Mouse (Mus musculus): ENCODE data around the gene Spats1. TPM values are rescaled to one million over a fixed set of nuclear protein-coding genes. Genes with fewer than 3 reads are reported as not detected.

Gene Spats1
- polyA plus RNA-seq (2016; fragmentation: Nextera tagmentation; extraction: Ambion mirVana), result 0.48 and 0.50 TPM in 2 replicates

DNA sequence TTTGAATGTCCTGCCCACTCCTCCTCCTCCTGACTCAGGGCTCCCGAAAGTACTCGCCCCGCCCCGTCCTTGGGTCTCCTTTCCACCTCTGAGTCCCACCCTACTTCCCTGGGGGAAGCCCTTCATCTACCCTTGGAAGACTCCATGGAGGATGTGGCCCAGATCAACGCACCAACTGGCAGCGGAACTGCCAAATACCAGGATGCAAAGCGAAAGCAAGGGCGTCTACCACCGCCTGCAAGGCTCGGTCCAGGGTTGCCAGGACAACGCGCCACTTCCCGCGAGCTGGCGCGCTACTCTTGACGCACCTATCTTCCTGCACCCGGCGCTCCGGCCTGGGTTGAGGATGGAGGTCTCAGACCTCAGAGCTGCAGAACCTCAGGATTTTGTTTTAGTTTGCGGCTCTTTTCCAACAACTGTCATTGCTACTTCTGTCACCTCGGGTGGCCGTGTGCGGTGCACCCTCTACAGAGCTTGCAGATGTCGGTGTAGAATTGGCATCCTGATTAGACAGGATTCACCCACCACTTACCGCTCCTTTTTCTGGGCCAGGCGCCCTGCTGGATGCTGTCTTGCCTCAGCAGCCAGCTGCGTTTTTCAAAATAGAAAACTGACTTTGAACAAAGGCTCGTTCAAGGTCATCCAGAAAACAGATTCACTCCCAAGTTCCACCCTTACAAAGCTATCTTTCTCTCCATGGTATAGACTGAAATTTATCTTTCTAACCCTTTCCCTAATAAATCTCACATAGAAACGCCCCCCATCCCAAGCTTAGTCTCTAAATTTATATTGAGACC is at the start of gene Spats1:
Gene Spats1 (minus strand): TSS at position 747 of the 797 bp plus-strand sequence.
- no peaks in the 10 kb centered on the region for H3K36me3 ChIP-seq (replicated peaks)
- H3K4me1 ChIP-seq, result peaks cover 18% of the 10 kb centered on the region
- 8% methylated on average over 30 of the region's 30 CpGs for WGBS
- peak within 1 kb of the TSS; percentile 56 for H3K4me3 ChIP-seq
- peak within 1 kb of the TSS; percentile 60 for H3K27ac ChIP-seq
- H3K27me3 ChIP-seq (ENCODE audit: poor library complexity, severe bottlenecking), result peaks cover 54% of the 10 kb centered on the region
- DNase-seq (ENCODE audit: extremely low spot score, low spot score), result peak; percentile 65
- H3K9me3 ChIP-seq, result no peaks in the 10 kb centered on the region

DNA sequence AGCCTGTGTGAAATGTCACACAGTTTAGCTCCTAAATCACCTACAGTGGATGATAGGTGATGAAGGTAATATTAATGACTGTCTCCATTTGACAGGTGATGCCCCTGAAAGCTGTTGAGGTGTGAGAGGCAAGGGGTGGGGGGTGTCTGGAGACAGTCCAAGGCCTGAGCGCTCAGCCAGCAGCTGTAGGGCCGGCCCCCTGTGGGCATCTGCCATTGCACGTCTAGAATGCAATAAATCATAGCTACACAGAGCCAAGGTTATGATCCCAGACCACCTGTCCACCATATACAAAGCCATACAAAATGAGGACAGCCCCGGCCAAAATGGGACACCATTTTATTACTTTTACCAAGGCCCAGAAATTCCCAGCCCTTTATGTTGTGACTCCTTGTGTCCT is 49.7 kb upstream of the Spats1 start:
- Histone ChIP-seq H3K4me1 (peaks cover 26% of the 10 kb centered on the region), H3K4me3 (no peak overlapping the region), H3K27me3 (ENCODE audit: poor library complexity, severe bottlenecking) (peaks cover 59% of the 10 kb centered on the region), H3K36me3 (replicated peaks) (peaks cover 10% of the 10 kb centered on the region), H3K9me3 (no peaks in the 10 kb centered on the region), H3K27ac (no peak overlapping the region)
- DNase-seq (ENCODE audit: extremely low spot score, low spot score), result no peak
- 81% methylated on average over 4 of the region's 4 CpGs for WGBS

DNA sequence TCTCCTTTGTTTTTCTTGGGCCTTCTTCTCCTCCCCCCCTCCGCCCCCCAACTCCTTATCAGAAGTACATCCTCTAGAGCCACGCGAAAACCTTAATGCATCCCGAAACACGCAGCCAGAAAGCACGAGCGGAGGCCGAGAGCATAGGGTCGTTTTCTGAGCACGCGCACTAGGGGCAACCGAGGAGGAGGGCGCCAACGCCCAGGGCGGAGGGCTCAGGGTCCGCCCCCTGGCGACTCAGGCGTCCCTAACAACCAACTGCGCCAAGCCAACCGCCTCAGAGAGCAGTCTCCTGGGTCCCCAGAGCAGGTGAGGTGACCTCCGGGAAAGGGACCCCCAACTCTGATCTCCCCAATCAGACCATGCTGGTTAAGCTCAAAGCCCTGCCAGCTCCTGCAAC is 48.0 kb upstream of the Spats1 start, which contains the start of gene Tcte1:
Gene Tcte1 (plus strand): TSS at position 172 of the 400 bp plus-strand sequence.
- peaks cover 51% of the 10 kb centered on the region for H3K27me3 ChIP-seq (ENCODE audit: poor library complexity, severe bottlenecking)
- H3K27ac ChIP-seq, result peak within 1 kb of the TSS; percentile 79
- under 1% methylated on average over 21 of the region's 21 CpGs for WGBS
- H3K9me3 ChIP-seq, result no peaks in the 10 kb centered on the region
- peak; percentile 76 for DNase-seq (ENCODE audit: extremely low spot score, low spot score)
- H3K36me3 ChIP-seq (replicated peaks), result peaks cover 27% of the 10 kb centered on the region
- H3K4me1 ChIP-seq, result peaks cover 26% of the 10 kb centered on the region
- H3K4me3 ChIP-seq, result peak within 1 kb of the TSS; percentile 57

DNA sequence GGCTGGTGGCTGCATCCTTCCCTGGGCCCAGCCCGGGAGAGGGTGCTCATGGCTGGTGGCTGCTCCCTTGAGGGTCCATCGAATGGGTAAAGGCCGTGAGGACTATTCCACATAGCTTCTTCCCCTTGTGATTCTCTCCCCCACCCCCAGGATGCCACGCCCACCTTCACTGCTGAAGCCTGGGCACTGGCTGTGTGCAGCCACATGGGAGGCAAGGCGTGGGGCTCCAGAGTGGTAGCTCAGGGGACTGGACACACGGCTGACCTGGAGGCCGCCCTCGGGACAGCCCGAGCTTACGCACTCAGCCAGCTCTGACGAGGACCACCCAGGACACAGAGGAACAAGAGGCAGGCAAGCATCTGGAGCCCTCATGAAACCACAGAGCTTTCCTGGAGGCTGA is 44.9 kb upstream of the Spats1 start:
- Histone ChIP-seq H3K4me3 (no peak overlapping the region), H3K27me3 (ENCODE audit: poor library complexity, severe bottlenecking) (peaks cover 25% of the 10 kb centered on the region), H3K4me1 (peaks cover 20% of the 10 kb centered on the region), H3K9me3 (no peaks in the 10 kb centered on the region), H3K27ac (0 out of 2 replicates have a peak overlapping the region, but pooled peaks have one; percentile 54), H3K36me3 (replicated peaks) (peaks cover 54% of the 10 kb centered on the region)
- WGBS, result 87% methylated on average over 11 of the region's 11 CpGs
- no peak for DNase-seq (ENCODE audit: extremely low spot score, low spot score)

DNA sequence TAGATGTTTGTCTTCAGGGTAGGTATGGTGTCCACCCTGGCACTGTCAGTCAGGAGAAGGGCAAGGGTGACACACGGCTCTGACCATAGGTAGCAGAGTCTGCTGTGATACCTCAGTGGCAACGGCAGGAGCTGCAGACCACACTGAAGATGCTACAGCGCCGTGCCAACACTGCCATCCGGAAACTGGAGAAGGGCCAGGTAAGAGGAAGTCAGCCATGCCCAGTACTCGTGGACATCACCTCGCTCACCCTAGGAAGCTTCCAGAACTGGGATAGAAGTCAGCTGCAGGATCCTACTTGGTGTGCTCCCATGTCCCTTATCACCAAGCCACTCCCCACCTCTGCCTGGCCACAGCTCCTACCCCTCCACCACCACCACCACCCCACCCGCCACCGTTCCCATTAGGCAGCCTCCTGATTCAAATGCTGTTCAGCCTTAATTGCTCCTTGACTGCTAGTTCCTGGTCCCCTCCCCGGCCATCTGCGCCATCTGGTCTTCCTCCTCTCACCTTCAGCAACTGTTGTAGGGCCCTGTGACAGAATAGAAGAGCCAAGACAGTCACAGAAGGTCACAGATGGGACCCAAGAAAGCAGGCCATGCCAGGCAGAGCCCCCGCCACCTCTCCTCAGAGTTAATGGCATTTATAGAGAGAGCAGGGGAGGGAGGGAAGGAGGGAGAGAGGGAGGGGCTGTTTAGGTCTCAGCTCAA is 43.7 kb upstream of the Spats1 start:
- no peak overlapping the region for H3K4me3 ChIP-seq
- 90% methylated on average over 12 of the region's 12 CpGs for WGBS
- no peak for DNase-seq (ENCODE audit: extremely low spot score, low spot score)
- H3K36me3 ChIP-seq (replicated peaks), result peaks cover 61% of the 10 kb centered on the region
- no peak overlapping the region for H3K27ac ChIP-seq
- no peaks in the 10 kb centered on the region for H3K9me3 ChIP-seq
- peaks cover 21% of the 10 kb centered on the region for H3K4me1 ChIP-seq
- H3K27me3 ChIP-seq (ENCODE audit: poor library complexity, severe bottlenecking), result peaks cover 13% of the 10 kb centered on the region

DNA sequence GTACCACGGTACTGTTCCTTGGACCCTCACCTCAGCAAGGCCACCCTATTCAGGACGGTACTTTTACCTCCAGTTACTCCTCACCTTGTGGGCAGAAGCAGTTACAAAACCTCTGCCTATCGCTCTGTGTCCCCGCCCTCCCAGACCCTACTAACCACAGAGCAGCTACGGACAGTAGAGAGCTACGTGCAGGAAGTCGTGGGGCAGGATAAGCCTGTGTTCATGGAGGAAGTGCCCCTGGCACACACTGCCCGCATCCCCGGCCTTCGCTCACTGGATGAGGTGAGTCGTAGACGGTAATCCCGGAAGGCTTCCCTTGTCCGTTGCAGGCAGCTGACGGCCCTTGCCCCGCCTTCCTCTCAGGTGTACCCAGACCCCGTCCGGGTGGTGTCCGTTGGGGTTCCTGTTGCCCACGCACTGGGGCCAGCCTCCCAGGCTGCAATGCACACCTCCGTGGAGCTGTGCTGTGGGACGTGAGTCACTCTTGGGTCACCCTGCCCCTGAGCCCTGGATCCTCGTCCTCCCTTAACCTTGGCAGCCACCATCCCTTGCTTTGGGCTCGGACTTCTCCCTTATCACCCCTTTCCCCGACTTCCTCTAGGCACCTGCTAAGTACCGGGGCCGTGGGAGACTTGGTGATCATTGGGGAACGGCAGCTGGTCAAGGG is 42.5 kb upstream of the Spats1 start:
- peaks cover 65% of the 10 kb centered on the region for H3K36me3 ChIP-seq (replicated peaks)
- no peak overlapping the region for H3K27ac ChIP-seq
- H3K27me3 ChIP-seq (ENCODE audit: poor library complexity, severe bottlenecking), result 0 out of 2 replicates have a peak, but pooled peaks cover 7% of the 10 kb centered on the region
- no peaks in the 10 kb centered on the region for H3K9me3 ChIP-seq
- peaks cover 11% of the 10 kb centered on the region for H3K4me1 ChIP-seq
- no peak overlapping the region for H3K4me3 ChIP-seq
- 95% methylated on average over 28 of the region's 28 CpGs for WGBS
- no peak for DNase-seq (ENCODE audit: extremely low spot score, low spot score)

DNA sequence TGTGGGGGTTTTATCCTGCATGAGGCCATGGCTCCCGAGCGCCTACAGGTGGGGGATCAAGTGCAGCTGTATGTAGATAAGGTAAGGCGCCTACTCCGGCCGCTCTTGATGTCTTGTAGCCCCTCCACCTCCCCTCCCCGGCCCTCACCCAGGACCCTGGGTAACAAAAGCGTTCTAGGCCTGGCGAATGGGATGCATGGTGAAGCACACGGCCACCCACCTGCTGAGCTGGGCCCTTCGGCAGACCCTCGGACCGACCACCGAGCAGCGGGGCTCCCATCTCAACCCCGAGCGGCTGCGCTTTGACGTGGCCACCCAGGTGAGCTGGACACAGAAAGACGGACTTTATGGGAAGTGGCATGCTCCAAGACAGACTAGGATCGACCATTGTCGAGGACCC is 41.9 kb upstream of the Spats1 start:
- WGBS, result 94% methylated on average over 21 of the region's 21 CpGs
- peaks cover 65% of the 10 kb centered on the region for H3K36me3 ChIP-seq (replicated peaks)
- DNase-seq (ENCODE audit: extremely low spot score, low spot score), result no peak

DNA sequence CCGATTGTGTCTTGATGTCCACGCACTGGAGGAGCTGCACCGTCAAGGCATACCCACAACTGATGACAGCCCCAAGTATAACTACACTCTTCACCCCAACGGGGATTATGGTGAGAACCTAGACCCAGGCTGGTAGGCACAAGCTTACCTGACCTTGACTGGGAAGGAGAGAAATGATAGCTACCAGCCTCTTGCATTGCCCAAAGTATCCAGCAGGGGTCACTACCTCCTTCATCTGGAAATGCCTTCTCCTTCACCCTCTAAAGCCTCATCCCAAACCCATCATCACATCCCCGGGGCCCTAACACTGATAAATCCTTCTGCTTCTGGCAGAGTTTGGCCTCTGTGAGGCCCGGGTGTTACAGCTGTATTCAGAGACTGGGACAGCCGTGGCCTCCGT is 41.3 kb upstream of the Spats1 start:
- Histone ChIP-seq H3K27me3 (ENCODE audit: poor library complexity, severe bottlenecking) (no peaks in the 10 kb centered on the region), H3K27ac (no peak overlapping the region), H3K9me3 (no peaks in the 10 kb centered on the region), H3K4me3 (no peak overlapping the region), H3K36me3 (replicated peaks) (peaks cover 68% of the 10 kb centered on the region), H3K4me1 (0 out of 2 replicates have a peak, but pooled peaks cover 4% of the 10 kb centered on the region)
- peak; percentile 74 for DNase-seq (ENCODE audit: extremely low spot score, low spot score)
- 55% methylated on average over 8 of the region's 8 CpGs for WGBS

More for the DNA sequence above, 41.9 kb upstream of the Spats1 start:
- Histone ChIP-seq H3K9me3 (no peaks in the 10 kb centered on the region), H3K4me1 (peaks cover 5% of the 10 kb centered on the region), H3K27ac (no peak overlapping the region), H3K27me3 (ENCODE audit: poor library complexity, severe bottlenecking) (0 out of 2 replicates have a peak, but pooled peaks cover 1% of the 10 kb centered on the region), H3K4me3 (no peak overlapping the region)

DNA sequence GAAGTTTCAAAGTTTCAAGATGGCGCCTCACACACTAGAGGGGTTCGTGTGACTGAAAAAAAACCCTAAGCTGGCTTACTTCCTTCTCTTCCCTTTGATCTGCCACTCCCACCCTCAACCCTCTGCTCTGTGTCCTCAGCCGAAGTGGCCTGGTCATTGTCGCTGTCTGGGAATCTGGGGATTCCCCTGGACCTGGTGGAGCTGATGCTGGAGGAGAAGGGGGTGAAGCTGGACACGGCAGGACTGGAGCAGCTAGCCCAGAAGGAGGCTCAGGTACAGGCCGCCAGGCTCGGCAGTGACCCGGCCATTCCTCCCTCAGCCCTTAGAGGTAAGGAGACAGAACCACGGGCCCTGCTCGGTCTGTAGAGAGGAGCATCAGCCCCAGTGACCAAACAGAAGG is 40.6 kb upstream of the Spats1 start:
- Histone ChIP-seq H3K27ac (no peak overlapping the region), H3K4me3 (no peak overlapping the region), H3K4me1 (0 out of 2 replicates have a peak, but pooled peaks cover 4% of the 10 kb centered on the region), H3K9me3 (no peaks in the 10 kb centered on the region), H3K27me3 (ENCODE audit: poor library complexity, severe bottlenecking) (no peaks in the 10 kb centered on the region), H3K36me3 (replicated peaks) (peaks cover 73% of the 10 kb centered on the region)
- no peak for DNase-seq (ENCODE audit: extremely low spot score, low spot score)
- 88% methylated on average over 10 of the region's 10 CpGs for WGBS

DNA sequence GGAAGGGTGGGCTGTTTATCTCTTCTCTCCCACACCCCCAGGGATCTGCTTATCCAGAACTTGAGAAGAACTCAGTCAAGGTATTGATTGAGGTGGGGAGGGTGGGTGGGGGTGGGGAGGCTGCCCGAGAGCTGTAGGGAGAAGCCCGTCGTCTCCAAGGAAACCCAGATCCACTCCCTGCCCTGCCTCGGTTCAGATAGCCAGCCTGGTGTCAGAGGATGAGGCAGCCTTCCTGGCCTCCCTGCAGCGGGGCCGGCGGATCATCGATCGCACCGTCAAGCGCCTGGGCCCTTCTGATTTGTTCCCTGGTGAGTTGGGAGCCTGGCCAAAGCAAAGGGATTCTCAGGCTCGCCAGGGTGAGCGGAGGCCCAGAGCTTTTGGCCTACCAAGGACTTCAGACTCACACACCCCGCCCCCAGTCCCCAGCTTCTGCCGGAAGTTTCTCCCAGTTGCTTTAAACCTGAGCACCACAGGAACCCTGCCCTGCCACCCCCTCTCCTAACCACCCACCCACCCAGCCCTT is 40.0 kb upstream of the Spats1 start:
- Histone ChIP-seq H3K27ac (no peak overlapping the region), H3K4me3 (no peak overlapping the region), H3K36me3 (replicated peaks) (peaks cover 73% of the 10 kb centered on the region), H3K9me3 (no peaks in the 10 kb centered on the region), H3K4me1 (0 out of 2 replicates have a peak, but pooled peaks cover 4% of the 10 kb centered on the region), H3K27me3 (ENCODE audit: poor library complexity, severe bottlenecking) (no peaks in the 10 kb centered on the region)
- WGBS, result 51% methylated on average over 15 of the region's 15 CpGs
- DNase-seq (ENCODE audit: extremely low spot score, low spot score), result no peak

DNA sequence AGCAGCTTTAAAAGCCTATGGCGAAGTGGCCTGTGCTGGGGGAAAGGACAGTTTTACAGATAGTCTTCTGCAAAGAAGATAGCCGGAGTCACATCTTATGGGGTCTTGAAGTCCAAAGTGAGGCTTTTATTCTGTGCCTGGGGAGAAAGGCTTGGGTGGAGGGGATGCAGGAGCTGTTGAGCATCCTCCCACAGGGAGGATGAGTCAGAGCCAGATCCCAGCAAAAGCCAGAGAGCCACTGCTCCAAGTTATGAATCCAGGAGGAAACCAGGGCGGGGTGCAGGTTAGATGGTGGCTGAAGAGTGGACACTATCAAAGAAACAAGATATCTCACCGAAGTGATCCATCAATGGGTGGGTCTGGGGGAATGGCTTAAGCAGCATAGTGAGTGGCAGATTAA is 36.5 kb upstream of the Spats1 start:
- peaks cover 59% of the 10 kb centered on the region for H3K36me3 ChIP-seq (replicated peaks)
- H3K27me3 ChIP-seq (ENCODE audit: poor library complexity, severe bottlenecking), result no peaks in the 10 kb centered on the region
- DNase-seq (ENCODE audit: extremely low spot score, low spot score), result no peak
- no peak overlapping the region for H3K4me3 ChIP-seq
- H3K27ac ChIP-seq, result no peak overlapping the region
- no peaks in the 10 kb centered on the region for H3K9me3 ChIP-seq
- WGBS, result 95% methylated on average over 4 of the region's 4 CpGs
- H3K4me1 ChIP-seq, result peaks cover 14% of the 10 kb centered on the region

DNA sequence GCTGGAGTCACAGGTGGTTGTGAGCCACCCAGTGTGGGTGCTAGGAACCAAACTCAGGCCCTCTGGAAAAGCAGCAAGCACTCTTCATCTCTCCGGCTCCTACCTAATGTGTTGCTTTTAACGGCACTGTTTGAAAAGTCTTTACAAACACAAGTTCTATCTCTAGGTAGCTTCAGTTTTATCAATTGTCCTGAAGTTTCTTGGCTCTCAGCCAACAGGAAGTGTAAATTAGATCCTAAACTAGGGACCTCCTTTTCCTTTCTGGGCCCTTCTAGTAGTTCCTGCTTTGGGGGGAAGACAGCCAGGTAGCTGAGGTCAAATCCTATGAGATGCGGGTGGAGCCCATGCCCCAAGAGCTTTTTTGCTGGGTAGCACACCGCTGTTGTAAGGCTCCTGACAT is 35.7 kb upstream of the Spats1 start:
- H3K9me3 ChIP-seq, result no peaks in the 10 kb centered on the region
- H3K27me3 ChIP-seq (ENCODE audit: poor library complexity, severe bottlenecking), result no peaks in the 10 kb centered on the region
- DNase-seq (ENCODE audit: extremely low spot score, low spot score), result no peak
- 93% methylated on average over 4 of the region's 4 CpGs for WGBS
- peaks cover 22% of the 10 kb centered on the region for H3K4me1 ChIP-seq
- H3K36me3 ChIP-seq (replicated peaks), result peaks cover 53% of the 10 kb centered on the region
- H3K27ac ChIP-seq, result no peak overlapping the region
- no peak overlapping the region for H3K4me3 ChIP-seq
